Mouse (Mus musculus): ENCODE measurements around the gene Zfx.

The Zfx gene

GRCm38 (mm10) chrX:94060751-94061150 is 62.8 kb downstream of the Zfx start:
- DNase-seq (ENCODE audit: low read depth, low spot score) = no peak

- no peak for DNase-seq (ENCODE audit: low read depth, low spot score)
Observed at GRCm38 (mm10) chrX:94058748-94059147, 64.8 kb downstream of the Zfx start.

DNA sequence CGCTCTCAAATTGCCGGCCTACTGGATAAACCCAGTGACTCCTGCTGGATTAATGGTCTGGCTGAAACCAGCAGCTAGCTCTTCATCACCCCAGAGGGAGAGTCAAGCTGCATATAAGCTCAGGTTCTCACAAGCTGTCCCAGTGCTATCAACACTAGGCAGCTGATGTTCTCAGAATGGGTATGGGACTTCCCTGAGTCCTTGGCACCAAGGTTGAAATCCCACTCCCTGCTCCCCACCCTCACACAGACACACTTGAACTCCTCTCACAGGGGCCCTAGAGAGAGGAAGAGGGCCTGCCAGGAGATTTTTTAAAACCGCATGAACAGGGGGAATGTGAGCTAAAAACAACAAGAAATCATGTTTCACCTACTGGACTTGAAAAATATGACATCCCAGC is 74.5 kb downstream of the Zfx start:
- no peak for DNase-seq (ENCODE audit: low read depth, low spot score)

DNA sequence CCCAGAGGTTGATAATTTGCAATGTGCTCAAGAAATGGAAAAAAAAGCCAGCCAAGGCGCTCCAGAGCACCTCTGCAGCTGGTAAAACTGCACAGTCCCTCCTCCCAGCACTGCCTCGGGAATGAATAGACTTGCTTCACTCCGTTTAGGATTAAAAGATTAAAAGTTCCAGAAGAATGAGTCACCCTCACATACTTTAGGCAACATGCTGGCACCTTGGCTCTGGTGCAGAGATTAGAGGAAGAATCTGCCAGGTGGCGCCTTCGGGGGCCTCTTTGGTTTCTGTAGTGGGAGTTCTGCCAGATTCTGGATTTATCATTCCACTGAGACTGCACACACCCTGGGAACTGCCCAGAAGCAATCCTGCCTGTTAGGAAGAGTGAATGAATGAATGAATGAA is 75.5 kb downstream of the Zfx start:
- no peak for DNase-seq (ENCODE audit: low read depth, low spot score)

GRCm38 (mm10) chrX:94047381-94047780 is 76.1 kb downstream of the Zfx start:
- no peak for DNase-seq (ENCODE audit: low read depth, low spot score)

GRCm38 (mm10) chrX:94032937-94033336 is 90.6 kb downstream of the Zfx start:
- peak; percentile 48 for DNase-seq (ENCODE audit: low read depth, low spot score)

DNA sequence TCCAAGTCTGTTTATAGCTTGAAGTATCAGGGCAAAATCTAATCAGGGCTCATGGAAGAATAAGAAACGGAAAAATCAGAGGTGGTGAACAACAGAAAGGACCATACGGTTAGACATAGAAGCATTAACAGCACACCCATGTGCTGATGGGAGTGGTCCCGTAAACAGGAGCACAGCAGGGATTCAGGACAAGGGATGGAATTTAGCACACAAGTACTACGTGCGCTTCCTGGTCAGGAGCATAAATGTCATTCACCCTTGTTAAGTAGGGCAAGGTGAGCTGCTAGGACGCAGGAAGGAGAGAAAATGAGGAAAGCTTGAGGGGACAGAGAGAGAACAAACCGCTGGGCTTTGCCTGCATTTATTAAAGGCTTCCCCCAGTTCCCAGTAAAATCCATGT is 93.4 kb downstream of the Zfx start:
- peak; percentile 51 for DNase-seq (ENCODE audit: low read depth, low spot score)

Measured in ZHBTc4 (cell line).